Mouse (Mus musculus): ENCODE data around the gene Fktn. TPM values are rescaled to one million over a fixed set of nuclear protein-coding genes. Genes with fewer than 3 reads are reported as not detected.
"Not testable (repeated sequence)": the region's sequence is repeated elsewhere in the genome, so short reads cannot be mapped to it uniquely, and the experiment has no call there.

Fktn gene
- polyA plus RNA-seq, 1 experiment = 0.96 TPM

GRCm38 (mm10) chr4:53798896-53799676 is 85.3 kb downstream of the Fktn start:
- Histone ChIP-seq H3K27ac (ENCODE audit: insufficient read depth, low read depth, low read length) (no peak overlapping the region), H3K4me3 (ENCODE audit: low read depth, low read length) (no peak overlapping the region)
- TF ChIP-seq CTCF (IDR thresholded peaks at IDR 0.05; ENCODE audit: extremely low read depth, insufficient read length, insufficient replicate concordance, low read depth, low read length) = no peak
- TF ChIP-seq POLR2A (IDR thresholded peaks at IDR 0.05; ENCODE audit: low read depth, low read length) = no peak

DNA sequence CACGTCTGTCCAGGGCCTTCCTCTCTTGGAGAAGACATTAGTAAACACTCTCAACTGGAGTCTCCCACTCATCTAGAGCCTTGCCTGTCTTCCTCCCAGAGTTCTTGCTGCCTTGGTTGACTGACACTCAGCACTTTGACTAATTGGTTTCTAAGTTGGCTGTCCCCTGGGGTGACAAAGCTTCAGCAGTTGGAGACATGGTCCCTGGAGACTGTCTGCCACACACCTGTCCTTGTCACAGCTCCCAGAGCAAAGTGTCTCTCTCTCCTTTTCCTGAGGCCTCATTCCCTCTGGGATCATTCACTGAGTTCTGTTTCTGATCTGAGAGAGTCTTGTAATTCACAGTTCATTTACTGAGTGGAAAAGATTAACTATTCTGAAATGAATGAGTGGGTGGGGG is 86.0 kb downstream of the Fktn start:
- TF ChIP-seq POLR2A (IDR thresholded peaks at IDR 0.05; ENCODE audit: low read depth, low read length) (no peak), CTCF (IDR thresholded peaks at IDR 0.05; ENCODE audit: extremely low read depth, insufficient read length, insufficient replicate concordance, low read depth, low read length) (no peak)
- Histone ChIP-seq H3K27ac (ENCODE audit: insufficient read depth, low read depth, low read length) (no peak overlapping the region), H3K36me3 (ENCODE audit: control insufficient read depth, insufficient read depth, low read length) (no peaks in the 10 kb centered on the region), H3K4me1 (ENCODE audit: control insufficient read depth, insufficient read depth, insufficient read length, low read length) (no peaks in the 10 kb centered on the region), H3K4me3 (ENCODE audit: low read depth, low read length) (no peak overlapping the region), H3K27me3 (ENCODE audit: control insufficient read depth, insufficient read depth, low read length) (no peaks in the 10 kb centered on the region)
- WGBS = 78% methylated on average over 1 of the region's 1 CpGs

More at GRCm38 (mm10) chr4:53798896-53799676, 85.3 kb downstream of the Fktn start:
- Histone ChIP-seq H3K36me3 (ENCODE audit: control insufficient read depth, insufficient read depth, low read length) (no peaks in the 10 kb centered on the region), H3K4me1 (ENCODE audit: control insufficient read depth, insufficient read depth, insufficient read length, low read length) (no peaks in the 10 kb centered on the region), H3K27me3 (ENCODE audit: control insufficient read depth, insufficient read depth, low read length) (no peaks in the 10 kb centered on the region)
- WGBS = 56% methylated on average over 7 of the region's 7 CpGs

DNA sequence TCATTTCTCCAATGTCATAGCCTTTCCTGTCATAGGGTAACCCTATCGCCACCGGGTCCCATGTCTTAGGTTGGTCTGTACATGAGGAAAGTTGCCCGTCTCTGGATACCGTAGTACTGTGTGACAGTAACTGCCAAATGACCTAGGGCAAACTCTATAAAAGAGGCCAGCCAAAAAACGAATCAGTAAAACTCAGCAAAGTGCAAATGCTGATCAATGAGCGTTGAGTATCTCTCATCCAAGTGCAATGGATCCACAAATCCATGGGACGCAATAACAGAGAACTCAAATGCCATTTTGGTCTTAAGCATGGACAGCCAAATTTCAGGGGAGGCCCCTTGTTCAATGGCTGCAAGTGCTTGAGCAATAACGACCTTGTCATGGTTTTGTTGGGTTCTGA is 89.9 kb downstream of the Fktn start:
- not testable (repeated sequence) for H3K36me3 ChIP-seq (ENCODE audit: control insufficient read depth, insufficient read depth, low read length); H3K4me3 ChIP-seq (ENCODE audit: low read depth, low read length); H3K27ac ChIP-seq (ENCODE audit: insufficient read depth, low read depth, low read length); H3K27me3 ChIP-seq (ENCODE audit: control insufficient read depth, insufficient read depth, low read length); H3K4me1 ChIP-seq (ENCODE audit: control insufficient read depth, insufficient read depth, insufficient read length, low read length)
- 94% methylated on average over 8 of the region's 8 CpGs for WGBS

GRCm38 (mm10) chr4:53806428-53806827 is 92.6 kb downstream of the Fktn start:
- 80% methylated on average over 6 of the region's 6 CpGs for WGBS
- H3K36me3 ChIP-seq (ENCODE audit: control insufficient read depth, insufficient read depth, low read length); H3K27me3 ChIP-seq (ENCODE audit: control insufficient read depth, insufficient read depth, low read length); H3K4me1 ChIP-seq (ENCODE audit: control insufficient read depth, insufficient read depth, insufficient read length, low read length); H3K4me3 ChIP-seq (ENCODE audit: low read depth, low read length); H3K27ac ChIP-seq (ENCODE audit: insufficient read depth, low read depth, low read length): not testable (repeated sequence)

DNA sequence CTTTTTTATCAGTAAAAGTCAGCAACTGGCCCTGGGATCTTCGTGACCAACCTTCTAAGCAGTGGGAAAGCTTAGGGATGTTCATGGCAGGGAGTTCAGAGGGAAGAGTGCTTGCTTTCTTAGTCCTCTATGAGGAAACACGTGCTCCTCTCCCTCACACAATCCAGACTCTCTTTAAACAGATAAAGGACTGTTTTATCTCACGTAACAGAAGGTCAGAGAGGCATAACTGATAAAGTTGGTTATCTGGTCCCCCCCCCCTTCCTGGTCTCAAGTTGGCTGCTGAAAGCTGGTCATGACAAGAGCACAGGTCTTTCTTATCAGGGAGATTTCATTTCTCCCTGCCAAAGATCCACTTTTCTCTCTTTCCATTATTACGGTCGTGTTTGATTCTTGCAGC is 104.5 kb downstream of the Fktn start:
- Histone ChIP-seq H3K36me3 (ENCODE audit: control insufficient read depth, insufficient read depth, low read length) (no peaks in the 10 kb centered on the region), H3K4me3 (ENCODE audit: low read depth, low read length) (no peak overlapping the region), H3K27me3 (ENCODE audit: control insufficient read depth, insufficient read depth, low read length) (no peaks in the 10 kb centered on the region), H3K4me1 (ENCODE audit: control insufficient read depth, insufficient read depth, insufficient read length, low read length) (no peaks in the 10 kb centered on the region), H3K27ac (ENCODE audit: insufficient read depth, low read depth, low read length) (no peak overlapping the region)
- WGBS = 25% methylated on average over 5 of the region's 5 CpGs
- TF ChIP-seq CTCF (IDR thresholded peaks at IDR 0.05; ENCODE audit: extremely low read depth, insufficient read length, insufficient replicate concordance, low read depth, low read length) = no peak
- no peak for TF ChIP-seq POLR2A (IDR thresholded peaks at IDR 0.05; ENCODE audit: low read depth, low read length)

DNA sequence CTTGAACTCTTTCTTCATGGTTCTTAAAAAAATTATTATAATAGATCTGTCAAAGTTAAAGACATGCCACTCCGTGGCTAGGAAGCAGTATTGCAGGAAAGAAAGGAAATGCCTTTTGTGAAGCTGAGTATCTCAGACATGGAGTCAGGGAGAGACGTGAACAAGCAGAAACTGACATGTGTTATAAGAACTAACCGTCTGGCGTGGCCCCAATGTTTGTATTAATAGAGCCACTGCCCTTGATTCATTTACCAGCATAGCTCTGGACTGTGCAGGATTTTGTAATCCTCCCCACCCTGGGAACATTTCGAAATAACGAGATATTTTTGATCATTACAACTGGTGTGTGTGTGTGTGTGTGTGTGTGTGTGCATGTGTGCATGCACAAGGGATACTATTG is 109.9 kb downstream of the Fktn start:
- 18% methylated on average over 6 of the region's 6 CpGs for WGBS
- TF ChIP-seq CTCF (IDR thresholded peaks at IDR 0.05; ENCODE audit: extremely low read depth, insufficient read length, insufficient replicate concordance, low read depth, low read length) = no peak
- TF ChIP-seq POLR2A (IDR thresholded peaks at IDR 0.05; ENCODE audit: low read depth, low read length) = no peak
- no peaks in the 10 kb centered on the region for H3K27me3 ChIP-seq (ENCODE audit: control insufficient read depth, insufficient read depth, low read length)
- no peak overlapping the region for H3K4me3 ChIP-seq (ENCODE audit: low read depth, low read length)
- no peaks in the 10 kb centered on the region for H3K4me1 ChIP-seq (ENCODE audit: control insufficient read depth, insufficient read depth, insufficient read length, low read length)
- H3K27ac ChIP-seq (ENCODE audit: insufficient read depth, low read depth, low read length) = no peak overlapping the region
- H3K36me3 ChIP-seq (ENCODE audit: control insufficient read depth, insufficient read depth, low read length) = no peaks in the 10 kb centered on the region

DNA sequence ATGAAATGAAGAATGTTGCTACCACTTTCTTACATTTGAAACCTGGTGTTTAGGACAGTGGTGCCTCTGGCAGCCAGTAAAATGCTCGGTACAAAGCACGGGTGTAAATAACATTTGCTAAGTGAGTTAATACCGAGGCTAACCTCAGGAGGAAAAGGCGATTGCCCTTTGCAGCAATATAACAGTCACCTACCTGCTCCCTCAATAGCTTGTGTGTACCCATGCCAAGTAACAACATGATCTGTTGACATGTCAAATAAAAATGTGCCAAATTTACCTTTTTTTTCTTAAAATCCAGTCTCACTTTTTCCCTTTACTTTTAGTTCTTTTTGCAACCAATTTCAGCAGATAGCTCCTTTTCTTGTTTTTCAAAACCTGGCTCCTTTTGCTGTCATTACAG is 111.0 kb downstream of the Fktn start:
- H3K4me3 ChIP-seq (ENCODE audit: low read depth, low read length) = no peak overlapping the region
- 32% methylated on average over 4 of the region's 4 CpGs for WGBS
- no peaks in the 10 kb centered on the region for H3K36me3 ChIP-seq (ENCODE audit: control insufficient read depth, insufficient read depth, low read length)
- no peaks in the 10 kb centered on the region for H3K4me1 ChIP-seq (ENCODE audit: control insufficient read depth, insufficient read depth, insufficient read length, low read length)
- no peaks in the 10 kb centered on the region for H3K27me3 ChIP-seq (ENCODE audit: control insufficient read depth, insufficient read depth, low read length)
- H3K27ac ChIP-seq (ENCODE audit: insufficient read depth, low read depth, low read length) = no peak overlapping the region
- TF ChIP-seq POLR2A (IDR thresholded peaks at IDR 0.05; ENCODE audit: low read depth, low read length) = no peak
- no peak for TF ChIP-seq CTCF (IDR thresholded peaks at IDR 0.05; ENCODE audit: extremely low read depth, insufficient read length, insufficient replicate concordance, low read depth, low read length)

Measured in small intestine, adult 2 months (tissue).